Mouse (Mus musculus) limb, embryonic 14.5 days (tissue): ENCODE data around the gene Sytl3. TPM values are rescaled to one million over a fixed set of nuclear protein-coding genes. Genes with fewer than 3 reads are reported as not detected.
"Not testable (repeated sequence)": the region's sequence is repeated elsewhere in the genome, so short reads cannot be mapped to it uniquely, and the experiment has no call there.

Experiments
- ATAC-seq: fragments of 200-750 bp; cut with Nextera tagmentation; 2 replicates; pipeline ENCODE4 v1.8.0; 2017; ENCODE audit warnings: low read depth, moderate number of reproducible peaks, moderate TSS enrichment; ENCODE audit not compliant: low FRiP score
- DNase-seq: peaks from one replicate; pipeline ENCODE4 v3.0.0-alpha.2; 2015; ENCODE audit warnings: low spot score
- H3K27ac ChIP-seq: fragments of 300-500 bp; sonication (generic); replicated peaks from 2 replicates; pipeline ENCODE4 v1.5.1; 2014; ENCODE audit warnings: low read depth, mild to moderate bottlenecking, low read length, moderate library complexity, mixed read lengths
- H3K27me3 ChIP-seq: fragments of 300-500 bp; sonication (generic); 2 replicates; pipeline ENCODE4 v1.6.1; 2014; ENCODE audit warnings: low read length, mixed read lengths; ENCODE audit not compliant: control insufficient read depth, insufficient read depth
- H3K36me3 ChIP-seq: fragments of 300-500 bp; sonication (generic); 2 replicates; pipeline ENCODE4 v1.6.1; 2014; ENCODE audit warnings: mild to moderate bottlenecking, low read length, moderate library complexity, mixed read lengths; ENCODE audit not compliant: control insufficient read depth, insufficient read depth
- H3K4me1 ChIP-seq: fragments of 300-500 bp; sonication (generic); 2 replicates; pipeline ENCODE4 v1.6.1; 2014; ENCODE audit warnings: antibody characterized with exemption, low read length, mixed read lengths; ENCODE audit not compliant: control insufficient read depth, insufficient read depth
- H3K4me2 ChIP-seq: fragments of 300-500 bp; sonication (generic); replicated peaks from 2 replicates; pipeline ENCODE4 v1.6.1; 2014; ENCODE audit warnings: low read depth, mild to moderate bottlenecking, low read length, moderate library complexity; ENCODE audit not compliant: severe bottlenecking
- H3K4me3 ChIP-seq: fragments of 300-500 bp; sonication (generic); replicated peaks from 2 replicates; pipeline ENCODE4 v1.5.1; 2014; ENCODE audit warnings: low read length
- H3K9ac ChIP-seq: fragments of 300-500 bp; sonication (generic); 2 replicates; pipeline ENCODE4 v1.6.1; 2014; ENCODE audit warnings: mild to moderate bottlenecking, low read depth, low read length, moderate library complexity; ENCODE audit not compliant: severe bottlenecking
- H3K9me3 ChIP-seq: fragments of 300-500 bp; sonication (generic); 2 replicates; pipeline ENCODE4 v1.6.1; 2016; ENCODE audit warnings: low read length; ENCODE audit not compliant: control insufficient read depth
- WGBS: fragments of 180-500 bp; shearing (Covaris S2); extraction: QIAGEN DNeasy Blood & Tissue Kit; methylation state at CpG from one replicate; pipeline ENCODE4 v1.1.7; 2014; 5-methylcytosine and 5-hydroxymethylcytosine counted together
- polyA plus RNA-seq, 2 experiments: library from polyadenylated mRNA; depleted of rRNA in 1 of 2; stranded (reverse) in 1 of 2; unstranded in 1 of 2; fragments of >200 nt; fragmentation: Nextera tagmentation in 1 of 2; extraction: Ambion mirVana in 1 of 2; gene quantifications; 2 replicates each; pipeline versions ENCODE4 v1.2.1 to v1.2.3; 2012 to 2014

Gene Sytl3
- polyA plus RNA-seq, 2 experiments = 0.10 to 0.26 TPM

- not testable (repeated sequence) for H3K4me2 ChIP-seq, DNase-seq, H3K4me3 ChIP-seq, ATAC-seq, H3K27me3 ChIP-seq, H3K36me3 ChIP-seq, H3K27ac ChIP-seq, H3K9ac ChIP-seq, H3K4me1 ChIP-seq, H3K9me3 ChIP-seq
- WGBS = 61% methylated on average over 3 of the region's 3 CpGs
Measured at GRCm38 (mm10) chr17:6662840-6663239, 3.9 kb downstream of the Sytl3 start.

GRCm38 (mm10) chr17:6665389-6665788 lies 6.5 kb downstream of the Sytl3 start:
- not testable (repeated sequence) for H3K4me2 ChIP-seq, DNase-seq, H3K4me3 ChIP-seq, H3K36me3 ChIP-seq, H3K9ac ChIP-seq, H3K27me3 ChIP-seq, ATAC-seq, H3K9me3 ChIP-seq, H3K27ac ChIP-seq, H3K4me1 ChIP-seq
- 92% methylated on average over 4 of the region's 5 CpGs for WGBS

GRCm38 (mm10) chr17:6668522-6668921 lies 9.6 kb downstream of the Sytl3 start:
- H3K4me3 ChIP-seq, H3K9me3 ChIP-seq, H3K4me1 ChIP-seq, H3K36me3 ChIP-seq, H3K9ac ChIP-seq, ATAC-seq, H3K4me2 ChIP-seq, H3K27me3 ChIP-seq, DNase-seq, H3K27ac ChIP-seq: not testable (repeated sequence)
- WGBS = no CpG with 5 or more reads among the region's 6 CpGs

GRCm38 (mm10) chr17:6674297-6674696 lies 15.4 kb downstream of the Sytl3 start:
- not testable (repeated sequence) for H3K4me2 ChIP-seq, H3K9me3 ChIP-seq, H3K27ac ChIP-seq, H3K4me1 ChIP-seq, H3K4me3 ChIP-seq, ATAC-seq, H3K36me3 ChIP-seq, H3K9ac ChIP-seq, DNase-seq, H3K27me3 ChIP-seq
- WGBS = 69% methylated on average over 5 of the region's 5 CpGs

GRCm38 (mm10) chr17:6678063-6678462 lies 19.2 kb downstream of the Sytl3 start:
- H3K4me3 ChIP-seq, H3K27me3 ChIP-seq, H3K4me2 ChIP-seq, H3K27ac ChIP-seq, H3K9ac ChIP-seq, DNase-seq, H3K9me3 ChIP-seq, ATAC-seq, H3K4me1 ChIP-seq, H3K36me3 ChIP-seq: not testable (repeated sequence)
- 14% methylated on average over 1 of the region's 2 CpGs for WGBS

- H3K36me3 ChIP-seq, H3K27me3 ChIP-seq, H3K4me2 ChIP-seq, H3K4me1 ChIP-seq, H3K4me3 ChIP-seq, DNase-seq, H3K27ac ChIP-seq, H3K9ac ChIP-seq, ATAC-seq, H3K9me3 ChIP-seq: not testable (repeated sequence)
- 76% methylated on average over 4 of the region's 4 CpGs for WGBS
Measured at GRCm38 (mm10) chr17:6681721-6682120, 22.8 kb downstream of the Sytl3 start.

- H3K4me3 ChIP-seq, H3K9ac ChIP-seq, H3K4me2 ChIP-seq, H3K9me3 ChIP-seq, DNase-seq, H3K36me3 ChIP-seq, H3K4me1 ChIP-seq, H3K27me3 ChIP-seq, ATAC-seq, H3K27ac ChIP-seq: not testable (repeated sequence)
- no CpG with 5 or more reads among the region's 5 CpGs for WGBS
Measured at GRCm38 (mm10) chr17:6683702-6684101, 24.8 kb downstream of the Sytl3 start.

GRCm38 (mm10) chr17:6684464-6685287 lies 25.8 kb downstream of the Sytl3 start:
- not testable (repeated sequence) for H3K27me3 ChIP-seq, H3K4me3 ChIP-seq, H3K9ac ChIP-seq, H3K9me3 ChIP-seq, H3K4me1 ChIP-seq, H3K36me3 ChIP-seq, H3K4me2 ChIP-seq, H3K27ac ChIP-seq, DNase-seq
- peak; percentile 84 for ATAC-seq
- no CpG with 5 or more reads among the region's 4 CpGs for WGBS
